Mouse (Mus musculus) heart, adult 18-20 months (tissue): ENCODE measurements around the gene Mrpl41. TPM values are rescaled to one million over a fixed set of nuclear protein-coding genes. Genes with fewer than 3 reads are reported as not detected.
"Not testable (repeated sequence)": the region's sequence is repeated elsewhere in the genome, so short reads cannot be mapped to it uniquely, and the experiment has no call there.

Experiments
- DNase-seq, 2 experiments: peaks; one replicate each; pipeline ENCODE4 v3.0.0; 2021 to 2022; ENCODE audit warnings: mixed read lengths in 1 of 2
- long read RNA-seq, 2 experiments: library from polyadenylated mRNA; stranded (forward); transcript quantifications; one replicate each; pipeline ENCODE4 v2.0.0; 2021
- total RNA-seq, 2 experiments: library from RNA; stranded (reverse); gene quantifications; 2 replicates each; pipeline ENCODE4 v1.2.3; 2021

Gene Mrpl41
- 100 to 1,000 TPM in 1 of 2 experiments, 10 to 100 TPM in 1; 96.3 to 114 TPM for total RNA-seq
- long read RNA-seq, experiment 1, transcript Mrpl41-201 (2 exons, 776 nt): major isoform, 100 of 102 reads
- long read RNA-seq, experiment 1, partial matches to known transcripts: 0 of 102 reads
- long read RNA-seq, experiment 1, other reads (novel, unspliced or antisense): 1 of 102 reads
- long read RNA-seq, experiment 2, transcript Mrpl41-201 (2 exons, 776 nt): major isoform, 79 of 83 reads
- long read RNA-seq, experiment 2, partial matches to known transcripts: 0 of 83 reads
- long read RNA-seq, experiment 2, other reads (novel, unspliced or antisense): 4 of 83 reads

DNA sequence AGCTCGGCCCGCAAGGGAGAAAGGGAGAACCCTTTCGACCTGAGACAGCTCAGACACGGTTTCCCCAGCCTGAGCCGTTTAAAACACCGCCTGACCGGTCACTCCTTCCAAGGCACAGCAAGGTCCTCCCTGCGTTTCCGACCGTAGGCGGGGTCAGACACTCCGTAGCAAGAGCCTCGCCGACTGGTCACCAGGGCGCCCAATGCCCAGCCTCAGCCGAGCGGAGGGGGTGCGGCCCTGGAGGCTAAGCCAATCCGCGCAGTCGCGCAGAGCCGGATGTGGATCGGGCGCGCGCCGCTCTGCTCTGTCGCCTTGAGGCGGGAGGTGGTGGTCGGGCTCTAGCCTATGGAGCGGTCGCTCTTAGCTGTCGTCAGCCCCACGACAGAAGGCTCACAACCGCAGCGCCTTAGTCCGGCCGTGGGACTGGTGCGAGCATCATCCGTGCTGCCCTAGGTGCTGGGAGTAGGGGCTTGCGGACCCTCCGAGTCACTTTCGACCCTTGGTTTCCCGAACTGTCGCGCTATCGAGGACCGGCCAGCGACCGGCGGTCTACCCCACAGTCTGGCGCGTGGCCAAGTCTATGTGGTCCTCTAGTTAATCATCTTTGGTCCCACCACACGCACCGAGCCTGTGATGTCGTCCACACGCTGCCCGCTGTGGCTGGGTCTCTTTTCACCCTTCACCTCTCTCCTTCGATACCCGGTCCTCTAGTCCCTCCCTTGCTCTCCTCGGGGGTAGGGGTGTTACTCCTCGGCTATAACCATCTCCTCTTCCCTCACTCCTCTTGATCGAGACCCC, at the start of gene Mrpl41:
Gene Mrpl41 (minus strand): TSS at position 193 of the 798 bp plus-strand sequence.
- DNase-seq: peak; percentile 94 to 99

DNA sequence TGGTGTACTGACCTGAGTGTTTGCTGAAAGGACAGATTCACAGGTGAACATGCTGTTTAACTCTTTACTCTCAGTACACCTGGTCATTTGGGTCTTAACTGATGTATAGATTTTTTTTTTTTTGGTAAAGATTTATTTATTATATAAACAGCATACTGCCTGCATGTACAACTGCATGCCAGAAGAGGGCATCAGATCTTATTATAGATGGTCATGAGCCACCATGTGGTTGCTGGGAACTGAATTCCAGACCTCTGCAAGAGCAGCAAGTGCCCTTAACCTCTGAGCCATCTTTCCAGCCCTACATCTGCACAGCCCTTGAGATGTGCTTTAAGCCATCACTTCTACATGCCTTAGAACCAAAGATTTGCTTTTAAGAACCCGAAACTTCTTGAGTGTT, 47.8 kb upstream of the Mrpl41 start:
- no peak for DNase-seq

DNA sequence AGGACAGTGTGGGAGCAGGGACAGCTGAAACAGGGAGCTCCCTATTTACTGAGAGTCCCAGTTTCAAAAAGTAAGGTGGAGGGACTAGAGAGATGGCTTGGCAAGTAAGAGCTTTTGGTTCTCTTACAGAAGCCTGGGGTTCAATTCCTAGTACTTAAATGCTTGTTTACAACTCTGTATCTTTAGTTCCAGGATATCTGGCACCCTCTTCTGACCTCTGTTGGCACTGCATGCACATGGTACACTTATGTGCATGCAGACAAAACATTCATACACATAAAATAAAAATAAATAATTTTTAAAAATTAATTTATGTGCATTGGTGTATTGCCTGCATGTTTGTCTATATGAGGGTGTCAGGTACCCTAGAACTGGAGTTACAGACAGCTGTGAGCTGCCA, 33.4 kb upstream of the Mrpl41 start:
- DNase-seq: no peak

DNA sequence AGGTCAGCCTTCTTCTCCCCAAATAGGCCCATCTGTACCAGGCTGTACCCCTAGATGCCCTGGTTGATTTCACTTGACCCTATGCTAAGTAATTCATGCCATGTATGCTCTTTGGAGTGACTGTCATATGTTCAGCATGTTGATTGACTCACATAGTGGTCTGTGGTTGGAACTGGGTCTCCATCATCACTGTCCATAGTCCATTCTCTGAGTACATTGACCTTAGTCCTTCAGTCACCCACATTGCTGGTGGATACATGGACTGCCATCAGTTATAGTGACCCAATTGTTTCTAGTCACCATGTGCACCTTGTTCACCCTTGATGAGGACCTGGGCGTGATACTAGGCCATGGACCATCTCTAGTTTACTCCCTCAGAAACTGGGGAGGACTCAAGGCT, 31.9 kb upstream of the Mrpl41 start:
- DNase-seq: no peak

DNA sequence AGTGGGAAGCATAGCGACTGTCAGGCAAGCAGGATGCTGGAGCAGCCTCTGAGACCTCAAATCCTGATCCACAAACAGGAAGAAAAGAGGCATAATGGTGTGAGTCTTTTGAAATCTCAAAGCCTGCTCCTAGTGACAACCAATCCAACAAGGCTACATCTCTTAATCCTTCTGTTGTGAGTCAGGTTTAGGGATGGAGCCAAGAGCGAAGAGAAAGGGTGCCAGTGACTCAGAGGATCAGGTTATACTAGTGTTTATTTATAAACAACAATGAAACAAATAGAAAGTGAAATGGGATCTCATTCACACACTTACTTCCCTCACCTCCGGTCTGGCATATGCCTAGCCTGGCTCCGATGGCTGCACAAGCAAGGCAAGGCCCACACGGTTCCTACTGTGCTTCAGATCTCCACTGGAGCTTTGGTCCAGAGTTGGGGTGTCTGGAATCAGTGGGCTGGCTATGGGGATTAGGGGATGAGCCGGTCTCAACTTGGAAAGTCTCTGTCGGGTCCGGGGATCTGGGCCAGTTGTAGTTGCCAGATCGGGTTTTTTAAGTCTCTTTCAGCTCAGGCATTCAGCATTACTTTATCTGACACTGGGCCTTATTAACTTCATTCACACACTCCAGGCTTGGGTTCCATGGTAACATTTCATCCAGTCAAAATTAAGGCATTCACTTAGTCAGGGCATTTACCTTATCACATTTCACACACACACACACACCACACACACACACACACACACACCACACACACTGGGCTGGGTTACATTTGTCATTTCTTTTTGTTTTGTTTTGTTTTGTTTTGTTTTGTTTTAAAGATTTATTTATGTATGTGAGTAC, 29.3 kb upstream of the Mrpl41 start:
- DNase-seq: no peak

DNA sequence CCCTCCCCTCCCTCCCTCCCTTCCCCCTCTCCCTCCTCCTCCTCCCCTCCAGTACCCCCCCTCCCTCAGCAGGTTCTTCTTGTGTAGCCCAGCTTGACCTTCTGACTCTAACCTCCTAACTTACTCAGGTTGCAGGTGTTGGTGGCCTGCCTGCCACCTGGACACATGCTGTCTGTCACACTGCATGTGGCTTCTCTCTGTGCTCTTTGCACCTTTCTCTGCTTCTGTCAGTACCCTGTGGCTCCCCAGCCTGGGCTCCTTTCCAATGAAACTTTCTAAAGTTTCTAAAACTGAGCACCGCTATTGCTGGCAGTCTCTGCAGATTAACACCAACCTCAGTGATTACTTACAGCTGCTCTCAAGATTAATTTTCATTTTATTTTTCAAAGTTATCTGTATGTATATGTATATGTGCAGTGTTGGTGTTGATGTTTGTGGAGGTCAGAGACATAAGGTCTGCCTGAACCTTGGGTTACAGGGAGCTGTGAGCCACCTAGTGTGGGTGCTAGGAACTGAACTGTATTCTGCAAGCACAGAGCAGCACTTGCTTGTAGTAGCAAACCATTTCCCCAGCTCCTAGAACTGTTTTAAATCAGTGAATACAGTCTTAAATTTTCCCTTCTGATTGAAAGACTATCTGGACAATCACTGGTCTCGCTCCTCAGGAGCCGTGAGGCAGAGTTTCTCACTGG, 25.8 kb upstream of the Mrpl41 start:
- peak in 1 of 2 experiments; percentile 36 for DNase-seq

DNA sequence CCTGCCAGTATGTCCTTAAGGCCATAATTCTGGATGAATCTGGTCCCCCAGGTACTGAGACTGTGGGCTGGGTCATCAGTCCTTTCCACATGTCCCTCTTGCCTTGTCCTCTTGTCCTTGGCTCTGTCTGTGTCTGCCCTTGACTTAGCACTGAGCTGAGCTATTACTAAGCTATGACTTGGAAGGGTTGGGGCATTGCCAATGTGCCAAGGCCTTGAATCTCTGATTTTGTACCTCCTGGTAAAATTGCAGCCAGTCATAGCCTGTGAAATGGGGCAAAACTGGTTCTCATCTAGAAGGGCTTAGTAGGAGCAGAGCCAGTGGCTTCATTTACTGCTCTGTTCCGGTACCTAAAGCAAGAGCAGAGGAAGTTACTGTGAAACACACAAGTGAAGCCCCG, 21.6 kb upstream of the Mrpl41 start:
- no peak for DNase-seq

DNA sequence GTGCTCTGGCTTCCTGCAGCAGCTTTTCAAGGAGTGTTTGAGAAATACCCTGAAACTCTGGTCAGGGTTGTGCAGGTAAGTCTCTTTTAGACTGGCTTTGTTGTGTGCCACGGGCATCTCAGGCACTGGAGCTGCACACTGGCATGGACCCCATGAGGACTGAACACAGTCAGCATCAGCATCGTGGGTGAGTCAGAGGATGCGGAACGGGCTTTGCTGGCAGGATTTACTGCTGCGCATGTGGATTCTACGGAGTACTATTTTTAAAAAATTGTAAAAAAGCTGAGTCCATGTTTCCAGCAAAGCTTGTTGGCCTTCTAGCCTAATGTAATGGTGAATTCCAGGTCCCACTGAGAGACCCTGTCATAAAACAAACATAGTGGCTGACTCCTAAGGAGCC, 20.4 kb upstream of the Mrpl41 start:
- no peak for DNase-seq

DNA sequence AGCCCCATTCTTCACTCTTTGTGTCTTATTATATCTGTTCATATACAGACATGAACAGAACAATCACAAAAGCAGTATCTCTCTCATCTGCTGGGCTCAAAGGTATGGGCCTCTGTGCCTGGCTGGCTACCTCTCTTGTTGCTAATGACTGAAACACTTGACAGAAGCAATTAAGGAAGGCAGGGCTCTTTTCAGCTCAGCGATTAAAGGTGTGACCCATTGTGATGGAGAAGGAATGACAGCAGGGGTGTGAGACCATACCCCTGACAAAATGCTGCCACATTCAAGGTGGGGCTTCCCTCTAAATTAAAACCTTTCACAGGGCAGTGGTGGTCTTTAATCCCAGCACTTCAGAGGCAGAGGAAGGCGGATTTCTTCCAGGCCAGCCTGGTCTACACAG, 12.9 kb upstream of the Mrpl41 start:
- no peak for DNase-seq

DNA sequence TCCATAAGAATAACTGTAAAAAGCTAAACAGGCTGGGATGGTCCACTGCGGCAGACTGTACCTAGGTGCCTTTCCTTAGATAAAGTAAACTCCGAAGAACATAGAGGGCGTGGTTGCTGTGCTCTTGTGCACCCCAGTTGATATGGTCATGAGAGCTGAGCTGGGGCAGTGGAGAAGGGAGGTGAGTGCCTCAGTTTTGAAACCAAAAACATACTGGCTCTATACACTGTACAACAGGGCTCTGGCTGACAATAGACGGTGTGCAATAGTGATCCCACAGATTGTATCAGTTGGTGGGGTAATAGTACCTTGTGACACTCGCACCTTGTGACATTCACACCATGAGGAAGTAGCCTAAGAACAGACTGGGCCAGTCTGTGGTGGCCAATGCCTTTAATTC, 2.1 kb upstream of the Mrpl41 start:
- DNase-seq: no peak

DNA sequence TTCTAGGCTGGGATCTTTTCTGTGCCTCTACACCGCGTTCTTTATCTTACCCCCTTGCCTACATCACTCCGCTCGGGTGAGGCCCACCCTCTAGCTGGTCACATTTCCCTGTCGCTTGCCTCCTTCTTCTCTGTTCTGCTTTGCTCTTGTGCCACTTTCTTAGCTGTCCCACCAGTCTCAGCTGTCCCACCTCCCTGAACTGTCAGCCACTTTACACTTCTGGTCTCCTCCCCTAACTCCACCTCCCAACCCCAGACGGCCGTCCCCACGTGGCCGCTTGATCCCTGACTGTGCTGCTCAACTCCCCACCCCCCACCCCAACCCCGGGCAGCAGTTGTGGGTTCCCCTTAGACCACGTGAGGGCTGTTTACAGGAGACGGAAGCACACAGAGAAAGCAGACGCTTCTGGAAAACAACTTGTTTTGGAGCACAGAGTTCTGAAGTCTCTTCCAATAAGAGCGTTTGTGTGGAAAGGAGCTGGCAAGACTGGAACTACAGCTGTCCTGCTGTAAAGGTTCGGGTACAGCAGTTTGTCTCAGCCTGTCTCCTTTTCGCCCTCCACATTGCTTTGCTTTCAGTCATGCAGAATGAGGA, 903 bp upstream of the Mrpl41 start, which contains the start of gene Pnpla7:
Gene Pnpla7 (plus strand): TSS at position 330 of the 594 bp plus-strand sequence.
- peak; percentile 84 to 92 for DNase-seq

DNA sequence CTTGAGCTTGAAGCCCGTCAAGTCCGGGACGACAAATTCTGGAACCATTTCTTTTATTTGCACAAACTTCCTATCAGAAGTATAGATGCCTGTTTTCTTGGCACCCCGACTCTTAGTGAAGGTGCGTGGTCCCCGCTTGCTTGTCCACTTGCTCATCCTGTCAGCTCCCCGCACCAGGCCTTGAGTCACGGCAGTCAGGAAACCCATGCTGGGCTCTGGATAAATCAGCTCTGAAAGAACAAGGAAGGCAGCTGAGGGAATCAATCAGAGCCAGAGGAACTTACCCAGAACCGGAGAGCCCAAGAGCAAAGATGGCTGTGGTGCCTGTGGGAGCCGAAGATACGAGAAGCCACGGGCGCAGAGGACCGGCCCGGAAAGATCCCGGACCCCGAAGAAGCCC, 446 bp downstream of the Mrpl41 start:
- not testable (repeated sequence) for DNase-seq

DNA sequence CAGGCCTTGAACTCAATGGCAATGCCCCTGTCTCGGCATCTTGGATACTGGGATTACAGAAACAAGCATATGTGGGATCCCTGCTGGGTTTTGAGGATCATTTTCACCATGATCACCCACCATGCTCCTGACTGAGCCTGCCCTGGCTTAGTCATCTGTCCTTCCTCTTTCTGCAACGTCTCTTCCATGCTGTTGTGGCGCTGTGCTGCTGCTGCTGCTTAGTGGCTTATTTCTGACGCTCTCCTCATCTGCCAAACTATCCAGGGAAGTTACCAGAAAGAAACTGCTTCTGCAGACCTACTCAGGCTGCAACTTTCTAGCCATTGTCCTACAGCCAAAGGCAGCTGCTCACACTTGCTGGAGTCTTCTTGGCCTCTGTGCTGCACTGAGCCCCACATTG, 4.5 kb downstream of the Mrpl41 start:
- DNase-seq: no peak

DNA sequence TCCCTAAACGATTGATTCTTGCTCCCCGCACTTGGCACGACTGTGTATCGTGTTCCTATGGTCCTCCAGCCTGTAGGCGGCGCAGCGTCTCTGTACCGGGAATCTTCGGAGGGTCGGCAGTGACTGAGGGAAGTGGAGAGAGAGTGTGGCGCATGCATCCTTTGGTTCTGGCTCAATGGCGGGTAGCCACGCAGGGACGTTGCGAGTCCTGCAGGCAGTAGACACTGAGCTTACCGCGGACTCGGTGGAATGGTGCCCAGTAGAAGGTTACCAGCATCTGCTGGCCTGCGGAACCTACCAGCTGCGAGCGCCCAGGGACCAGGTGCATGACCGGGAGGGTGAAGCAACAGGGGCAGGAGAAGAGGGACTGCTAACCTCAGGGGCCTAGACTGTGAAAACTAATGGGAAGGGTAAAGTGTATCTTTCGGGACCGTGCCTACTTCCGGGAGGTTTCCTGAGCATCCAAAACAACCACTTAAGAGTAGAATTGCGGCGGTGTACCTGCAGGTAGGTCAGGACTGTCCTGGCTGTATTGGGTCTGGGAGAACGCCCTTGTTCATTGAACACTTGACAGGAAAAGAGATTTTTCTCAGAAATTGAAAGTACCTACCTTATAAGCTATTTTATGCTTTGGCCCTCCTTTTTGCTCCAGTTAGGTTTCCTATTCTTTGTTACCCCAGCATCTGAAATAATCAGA, 12.4 kb downstream of the Mrpl41 start, which contains the start of gene Dph7:
Gene Dph7 (plus strand): TSS at position 97 of the 697 bp plus-strand sequence.
- peak; percentile 87 to 92 for DNase-seq

DNA sequence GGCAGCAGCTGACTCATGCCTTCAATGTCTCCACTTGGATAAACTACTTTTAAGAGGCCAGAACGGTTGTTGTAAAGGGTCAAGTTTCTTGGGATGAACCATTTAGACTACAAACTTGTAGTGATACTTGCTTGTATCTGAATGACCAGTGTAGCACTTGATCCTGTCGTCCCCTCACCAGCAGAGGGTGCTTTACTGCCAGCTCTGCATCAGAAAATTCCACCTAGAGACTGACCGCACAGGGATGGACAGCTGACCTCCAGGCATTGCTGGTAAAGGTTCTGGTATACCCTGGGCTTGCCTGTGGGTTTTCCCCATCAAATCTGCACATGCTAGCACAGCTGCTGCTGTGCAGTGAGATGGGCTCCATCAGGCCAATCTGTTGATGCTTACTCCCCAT, 14.0 kb downstream of the Mrpl41 start:
- DNase-seq: peak in 1 of 2 experiments; percentile 9

DNA sequence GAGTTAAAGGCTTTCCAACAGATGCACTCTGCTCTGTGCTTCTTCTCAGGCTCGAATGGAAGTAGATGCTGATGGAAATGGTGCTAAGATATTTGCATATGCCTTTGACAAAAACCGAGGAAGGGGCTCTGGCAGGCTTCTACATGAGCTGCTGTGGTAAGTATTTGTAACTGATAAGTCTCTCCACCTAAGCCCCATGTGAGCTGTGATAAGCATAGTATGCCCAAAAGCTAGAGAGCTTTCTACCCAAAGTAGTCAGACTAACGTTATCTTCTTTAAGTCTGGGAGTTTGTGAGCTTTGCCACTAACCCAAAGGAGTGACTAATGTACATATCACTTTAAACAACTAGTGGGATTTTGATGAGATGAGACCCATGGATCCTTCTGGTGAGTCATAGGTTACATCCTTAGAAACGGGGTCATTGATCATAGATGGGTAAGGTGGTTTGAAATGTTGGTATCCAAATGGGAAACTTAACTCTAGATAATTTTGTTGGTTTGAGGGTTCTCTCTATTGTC, 22.3 kb downstream of the Mrpl41 start:
- DNase-seq: no peak

DNA sequence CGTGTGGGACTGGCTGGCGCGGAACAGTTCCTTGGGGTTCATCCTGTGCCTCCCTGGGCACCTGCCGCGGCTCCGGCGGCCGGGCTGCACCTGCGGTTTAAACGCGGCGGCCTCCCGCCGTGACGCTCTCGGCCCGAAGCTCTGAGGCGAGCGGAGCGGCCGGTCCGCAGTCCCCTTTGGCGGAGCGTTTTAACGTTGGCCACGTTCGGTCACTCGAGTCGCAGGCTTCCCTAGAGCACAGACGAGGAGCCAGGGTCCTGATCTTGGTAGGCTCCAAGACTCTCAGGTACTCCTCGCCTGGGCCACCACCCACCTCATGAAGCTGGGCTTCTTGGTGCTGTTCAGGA, 24.7 kb downstream of the Mrpl41 start:
- DNase-seq: no peak

DNA sequence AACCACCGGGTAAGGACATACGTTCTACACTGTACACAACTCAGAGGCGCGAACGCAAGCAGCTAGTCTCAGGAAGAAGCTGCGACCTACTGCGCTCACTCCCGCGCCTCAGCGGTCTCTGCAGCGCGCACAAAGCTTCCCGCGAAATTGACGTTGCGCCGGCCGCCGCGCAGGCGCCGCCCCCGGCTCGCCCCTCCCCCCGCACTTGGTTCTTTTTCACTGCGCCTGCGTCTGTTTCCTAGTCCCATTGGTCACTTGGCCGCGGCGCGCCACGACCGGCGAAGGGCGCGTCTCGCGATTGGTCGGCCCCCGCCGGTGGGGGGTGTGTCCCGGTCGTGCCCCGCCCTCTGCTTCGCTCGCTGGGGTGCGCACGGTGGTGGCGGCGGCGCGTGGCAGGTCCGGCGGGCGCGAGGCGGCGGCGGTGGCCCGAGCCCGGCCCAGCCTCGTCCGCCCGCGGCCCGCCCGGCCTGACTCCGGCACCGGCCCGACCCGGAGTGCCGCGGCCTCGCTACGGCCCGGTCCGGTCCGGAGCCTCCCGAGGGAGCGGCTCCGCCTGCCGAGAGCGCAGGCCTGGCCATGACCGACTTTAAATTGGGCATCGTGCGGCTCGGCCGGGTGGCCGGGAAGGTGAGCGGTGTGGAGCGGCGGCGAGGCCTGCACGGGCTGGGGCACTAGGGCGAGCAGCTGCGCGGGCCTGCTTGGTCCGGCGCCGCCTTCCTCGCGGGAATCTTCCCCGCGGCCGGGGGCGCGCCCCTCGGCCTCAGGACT, 25.3 kb downstream of the Mrpl41 start, which contains the start of gene Zmynd19:
Gene Zmynd19 (plus strand): TSS at position 372 of the 768 bp plus-strand sequence.
- DNase-seq: peak; percentile 97 to 98

DNA sequence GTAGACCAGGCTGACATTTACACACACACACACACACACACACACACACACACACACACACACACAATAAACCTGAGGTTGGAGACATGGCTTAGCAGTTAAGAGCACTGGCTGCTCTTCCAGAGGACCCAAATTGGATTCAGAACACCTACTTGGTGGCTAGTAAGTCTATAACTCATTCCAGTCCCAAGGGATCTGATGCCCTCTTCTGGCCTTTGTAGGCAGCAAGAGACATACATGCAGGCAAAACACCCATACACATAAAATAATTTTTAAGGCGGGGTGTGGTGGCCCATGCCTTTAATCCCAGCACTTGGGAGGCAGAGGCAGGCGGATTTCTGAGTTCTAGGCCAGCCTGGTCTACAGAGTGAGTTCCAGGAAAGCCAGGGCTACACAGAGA, 30.6 kb downstream of the Mrpl41 start:
- DNase-seq: peak; percentile 20 to 30

DNA sequence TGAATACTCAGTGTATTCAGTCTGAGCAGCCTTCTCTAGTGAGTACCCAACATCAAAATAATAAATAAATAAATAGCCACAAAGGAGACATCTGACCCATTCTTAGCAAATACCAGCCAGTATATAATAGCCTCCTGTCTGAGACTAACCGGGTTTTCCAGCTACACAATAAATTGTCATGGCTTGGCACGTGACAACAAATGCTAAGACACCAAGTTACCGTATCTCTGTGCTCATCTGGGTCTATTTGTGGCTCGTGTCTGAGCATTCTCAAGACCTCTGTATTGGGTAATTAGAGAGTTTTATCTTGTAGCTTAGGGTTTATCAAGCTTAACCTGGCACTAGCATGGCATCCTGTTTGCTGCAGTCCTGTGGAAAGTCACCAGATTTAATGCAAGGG, 32.8 kb downstream of the Mrpl41 start:
- DNase-seq: no peak
